Mouse (Mus musculus): ENCODE data around the gene Bcar3. TPM values are rescaled to one million over a fixed set of nuclear protein-coding genes. Genes with fewer than 3 reads are reported as not detected.
A peak's percentile ranks its signal among the peaks of the same experiment; 100 is the strongest.

Gene Bcar3
- total RNA-seq, 4 experiments from 2014 or later: 8.3 to 11.7 (median 10.1) TPM

DNA sequence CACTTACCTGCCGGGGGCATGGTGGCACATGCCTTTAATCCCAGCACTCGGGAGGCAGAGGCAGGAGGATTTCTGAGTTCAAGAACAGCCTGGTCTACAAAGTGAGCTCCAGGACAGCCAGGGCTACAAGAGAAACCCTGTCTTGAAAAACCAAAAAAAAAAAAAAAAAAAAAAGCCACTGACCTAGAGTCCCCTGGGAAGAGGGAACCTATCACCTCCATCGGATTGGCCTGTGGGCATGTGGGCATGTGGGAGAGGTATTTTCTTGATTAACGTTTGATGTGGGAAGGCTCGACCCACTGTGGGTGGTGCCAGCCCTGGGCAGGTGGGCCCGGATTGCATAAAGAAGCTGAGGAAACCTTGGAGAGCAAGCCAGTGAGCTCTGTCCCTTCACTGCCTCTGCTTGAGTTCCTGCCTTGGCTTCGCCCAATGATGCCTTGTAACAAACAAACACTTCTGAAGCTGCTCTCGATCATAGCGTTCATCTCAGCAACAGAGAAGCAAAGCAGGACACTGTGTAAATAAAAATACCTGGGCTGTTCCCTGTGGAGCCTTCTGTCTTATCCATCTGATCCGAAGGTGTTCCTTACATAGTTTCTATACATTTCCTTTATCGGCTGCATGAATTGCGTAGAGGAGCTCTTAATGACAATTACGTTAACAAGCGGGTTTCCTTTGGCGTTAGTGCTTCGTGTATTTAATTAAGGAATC, 124.8 kb downstream of the Bcar3 start:
- DNase-seq (ENCODE audit: low spot score in 2 of 2): no peak

DNA sequence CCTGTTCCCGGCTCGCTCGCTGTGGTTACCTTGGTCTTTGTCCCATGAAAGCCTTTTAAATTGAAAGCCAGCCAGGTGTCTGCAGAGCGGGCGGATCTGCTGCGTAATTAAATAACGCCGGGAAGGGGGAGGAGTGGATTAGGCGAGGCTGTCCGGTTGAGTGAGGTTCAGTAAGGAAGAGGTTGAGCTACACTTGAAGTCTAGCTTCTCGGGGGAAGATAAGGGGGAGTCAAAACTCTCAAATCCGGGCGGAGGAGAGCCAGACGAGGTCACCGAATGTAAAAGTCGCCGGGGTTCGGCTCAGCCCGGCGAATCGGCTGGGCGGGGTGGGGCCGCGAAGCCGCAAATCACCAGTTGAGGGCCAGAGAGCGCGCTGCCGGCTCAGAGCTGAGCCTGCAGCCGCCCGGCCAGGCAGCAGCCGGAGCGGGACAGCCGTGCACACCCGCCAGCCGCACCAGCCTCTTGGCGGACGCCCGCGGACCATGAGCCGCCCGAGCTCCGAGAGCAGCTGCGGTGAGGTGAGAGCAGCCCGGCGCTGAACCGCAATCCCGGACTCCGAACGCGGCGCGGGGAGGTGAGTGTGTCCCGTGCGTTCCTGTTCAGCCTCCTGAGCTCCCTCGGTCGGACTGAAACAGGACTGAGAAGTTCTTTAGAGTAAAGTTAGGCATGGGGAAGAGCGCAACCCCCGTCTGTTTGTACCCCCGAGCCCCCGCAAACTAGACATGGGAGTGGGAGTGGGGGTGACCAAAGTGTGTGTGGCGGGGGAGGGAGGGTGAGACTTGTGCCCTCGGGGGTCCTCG, 125.9 kb downstream of the Bcar3 start:
- DNase-seq (ENCODE audit: low spot score in 2 of 2): peak in 1 of 2 experiments; percentile 15

- peak; percentile 13 to 15 for DNase-seq (ENCODE audit: low spot score in 2 of 2)
Measured at GRCm38 (mm10) chr3:122420410-122420774, 126.5 kb downstream of the Bcar3 start.

DNA sequence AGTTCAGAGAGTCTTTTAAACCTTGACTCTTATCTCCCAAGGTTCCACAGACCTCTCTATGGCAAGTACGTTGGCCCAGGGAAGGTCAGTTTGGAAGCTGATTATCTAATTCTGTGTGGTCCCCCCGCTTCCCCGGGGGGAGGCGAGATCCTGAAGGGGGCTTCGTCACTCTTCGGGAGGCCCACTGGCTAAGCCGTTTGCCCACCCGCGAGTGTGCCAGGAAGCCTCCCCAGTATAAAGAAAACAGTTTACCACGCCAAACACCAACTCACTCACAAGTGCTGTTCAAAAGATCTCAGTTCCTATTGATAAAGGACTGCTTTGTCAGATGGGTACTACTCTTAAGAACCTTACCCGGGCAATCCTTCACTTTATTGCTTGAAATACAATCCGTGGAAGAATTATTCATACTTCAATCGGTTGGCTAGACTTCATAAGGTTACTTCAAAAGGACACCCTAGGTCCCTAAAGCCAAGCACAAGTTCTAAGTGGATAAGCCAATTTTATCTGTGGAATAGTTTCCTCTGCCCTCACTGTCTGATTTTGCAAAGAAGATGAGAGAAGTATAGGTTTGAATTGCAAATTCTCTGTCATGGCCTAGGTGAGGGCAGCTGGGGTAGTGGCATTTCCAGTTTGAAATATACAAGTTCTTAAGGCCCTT, 127.2 kb downstream of the Bcar3 start:
- no peak for DNase-seq (ENCODE audit: low spot score in 2 of 2)

GRCm38 (mm10) chr3:122421802-122422201, 127.9 kb downstream of the Bcar3 start:
- DNase-seq (ENCODE audit: low spot score in 2 of 2): no peak

GRCm38 (mm10) chr3:122422276-122422675, 128.3 kb downstream of the Bcar3 start:
- no peak for DNase-seq (ENCODE audit: low spot score in 2 of 2)

GRCm38 (mm10) chr3:122423643-122424042, 129.7 kb downstream of the Bcar3 start:
- no peak for DNase-seq (ENCODE audit: low spot score in 2 of 2)

DNA sequence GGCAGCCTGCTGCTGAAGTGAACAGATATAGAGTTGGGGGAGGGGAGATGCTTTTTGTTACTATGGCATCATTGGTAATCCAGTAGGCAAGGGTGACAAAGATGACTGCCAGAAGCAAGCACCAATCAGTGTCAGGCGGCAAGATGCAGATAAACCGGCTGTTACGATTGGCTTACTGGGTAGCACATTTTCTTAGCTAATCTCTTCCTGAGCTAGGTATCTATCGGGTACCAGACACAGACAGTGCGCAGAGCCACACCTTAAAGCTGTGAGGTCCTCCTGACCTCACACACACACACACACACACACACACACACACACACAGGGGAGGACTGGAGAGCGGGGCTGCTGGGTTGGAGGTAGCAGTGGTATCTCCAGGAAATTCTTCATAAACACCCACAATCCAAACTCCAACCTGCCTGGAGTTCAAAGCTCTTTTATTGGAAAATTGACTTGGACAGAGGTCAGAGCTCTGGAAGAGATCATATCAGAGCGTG, 134.4 kb downstream of the Bcar3 start:
- no peak for DNase-seq (ENCODE audit: low spot score in 2 of 2)

- no peak for DNase-seq (ENCODE audit: low spot score in 2 of 2)
Measured at GRCm38 (mm10) chr3:122430780-122431497, 137.0 kb downstream of the Bcar3 start.

DNA sequence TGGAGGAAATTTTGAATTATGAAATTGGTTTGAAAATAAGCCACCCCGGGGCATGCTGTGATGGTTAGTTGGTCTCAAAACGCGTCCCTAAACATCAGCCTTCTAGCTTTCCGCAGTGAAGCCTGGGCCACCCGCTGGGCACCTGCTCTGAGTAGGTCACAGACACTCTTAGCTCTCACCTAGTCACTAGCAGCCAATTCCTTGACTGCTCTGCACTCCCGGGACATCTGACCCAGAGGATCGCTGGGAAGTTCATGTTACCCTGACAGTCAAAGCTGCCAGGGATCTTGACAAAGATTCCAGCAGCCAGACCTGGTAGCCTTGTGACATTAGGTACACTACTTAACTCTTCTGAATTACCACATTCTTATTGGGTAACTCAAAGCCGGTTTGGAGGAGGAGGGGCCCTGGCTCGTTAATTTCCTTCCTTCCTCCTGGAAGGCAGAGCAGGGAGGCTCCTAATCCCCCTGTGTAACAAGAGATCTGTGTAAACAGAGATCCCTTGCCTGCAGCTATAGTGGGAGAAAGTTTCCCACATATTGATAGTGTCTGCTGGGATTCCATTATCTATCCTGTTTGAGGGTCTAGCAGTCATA, 139.0 kb downstream of the Bcar3 start:
- DNase-seq (ENCODE audit: low spot score in 2 of 2): no peak

DNA sequence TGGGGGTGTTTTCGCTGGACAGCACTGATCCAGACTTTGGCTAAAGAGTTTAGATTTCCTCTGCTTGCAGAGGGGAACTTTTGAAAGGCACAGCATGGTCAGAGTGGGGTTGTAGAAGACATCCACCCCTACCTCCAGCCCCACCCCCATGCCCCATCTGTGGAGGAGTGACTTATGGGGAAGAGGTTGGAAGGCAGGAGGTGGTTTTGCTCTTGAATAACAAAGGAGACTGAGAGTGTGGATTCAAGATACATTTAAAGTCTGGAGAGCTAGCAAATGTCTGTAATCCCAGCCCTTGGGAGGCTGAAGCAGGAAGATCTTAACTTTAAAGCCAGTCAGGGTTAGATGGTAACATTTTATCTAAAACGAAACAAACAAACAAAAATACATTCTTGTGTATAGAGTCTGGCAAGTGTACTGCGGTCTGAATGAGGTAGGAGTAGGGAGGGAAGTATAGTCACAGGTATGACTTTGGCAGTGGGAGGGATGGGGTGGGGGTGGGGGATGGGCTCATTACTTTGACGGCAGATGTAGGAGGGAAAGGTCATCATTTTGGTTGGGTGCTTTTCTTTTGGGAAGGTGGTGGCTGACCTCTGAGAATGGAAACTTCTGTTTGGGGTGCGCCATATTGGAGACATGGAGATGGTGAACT, 140.2 kb downstream of the Bcar3 start:
- no peak for DNase-seq (ENCODE audit: low spot score in 2 of 2)

DNA sequence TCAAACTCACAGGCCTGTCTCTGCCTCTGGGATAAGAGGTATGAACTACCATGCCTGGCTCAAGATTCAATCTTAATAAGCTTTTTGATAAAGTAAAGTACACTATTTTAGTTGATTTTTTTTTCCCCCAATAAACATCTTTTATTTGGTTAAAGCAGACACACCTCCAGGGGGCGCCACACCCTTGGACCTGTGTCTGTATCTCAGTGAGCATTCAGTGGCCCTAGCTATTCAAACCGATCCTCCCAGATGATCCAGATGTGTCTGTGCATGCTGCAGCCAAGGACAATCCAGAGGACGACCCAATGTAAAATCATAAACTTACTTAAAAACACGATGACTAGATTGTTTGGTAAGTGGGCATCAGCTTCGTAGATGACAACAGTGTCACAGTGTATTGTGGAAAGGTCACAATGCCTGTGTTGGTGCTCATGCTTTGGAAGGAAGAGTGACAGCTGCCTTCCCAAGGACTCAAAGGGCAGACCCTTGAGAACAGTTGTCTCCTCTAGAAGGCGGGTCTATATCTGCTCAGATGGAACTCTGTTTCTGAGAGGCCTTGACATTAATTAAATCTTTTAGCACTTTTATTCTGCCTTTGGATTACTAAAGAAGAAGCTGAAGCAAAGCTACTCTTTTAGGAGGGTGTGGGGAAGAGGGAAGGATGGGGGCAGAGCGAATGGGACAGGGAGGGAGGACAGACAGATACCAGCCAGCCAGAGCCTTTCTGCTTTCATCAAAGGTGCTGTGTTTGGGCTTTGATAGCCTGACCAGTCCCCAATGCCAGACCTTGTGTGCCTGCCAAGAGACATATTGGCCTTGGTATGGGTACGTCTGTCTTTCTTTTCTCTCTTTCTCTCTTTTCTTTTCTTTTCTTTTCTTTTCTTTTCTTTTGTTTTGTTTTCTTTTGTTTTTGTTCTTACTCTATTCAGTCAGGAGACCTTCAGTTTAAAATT, 141.3 kb downstream of the Bcar3 start:
- DNase-seq (ENCODE audit: low spot score in 2 of 2): no peak

- DNase-seq (ENCODE audit: low spot score in 2 of 2): no peak
Measured at GRCm38 (mm10) chr3:122438143-122438825, 144.3 kb downstream of the Bcar3 start.

GRCm38 (mm10) chr3:122445696-122446095, 151.8 kb downstream of the Bcar3 start:
- DNase-seq (ENCODE audit: low spot score in 2 of 2): no peak

- DNase-seq (ENCODE audit: low spot score in 2 of 2): no peak
Measured at GRCm38 (mm10) chr3:122446678-122447077, 152.7 kb downstream of the Bcar3 start.

DNA sequence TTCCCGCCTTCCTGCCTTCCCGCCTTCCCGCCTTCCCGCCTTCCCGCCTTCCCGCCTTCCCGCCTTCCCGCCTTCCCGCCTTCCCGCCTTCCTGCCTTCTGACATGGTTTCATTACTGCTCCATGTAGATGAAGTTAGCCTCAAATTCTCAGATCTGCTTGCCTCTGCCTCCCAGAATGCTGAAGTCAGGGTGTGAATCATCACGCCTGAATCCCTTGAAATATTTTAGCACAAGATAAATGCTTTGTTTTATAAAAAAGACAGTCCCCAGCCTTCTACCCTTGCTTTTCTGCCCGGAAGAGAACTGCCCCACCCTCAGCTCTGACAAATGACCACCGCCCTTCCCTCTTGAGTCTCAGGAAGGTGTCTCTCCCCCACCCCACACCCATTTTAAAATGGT, 154.3 kb downstream of the Bcar3 start:
- no peak for DNase-seq (ENCODE audit: low spot score in 2 of 2)

DNA sequence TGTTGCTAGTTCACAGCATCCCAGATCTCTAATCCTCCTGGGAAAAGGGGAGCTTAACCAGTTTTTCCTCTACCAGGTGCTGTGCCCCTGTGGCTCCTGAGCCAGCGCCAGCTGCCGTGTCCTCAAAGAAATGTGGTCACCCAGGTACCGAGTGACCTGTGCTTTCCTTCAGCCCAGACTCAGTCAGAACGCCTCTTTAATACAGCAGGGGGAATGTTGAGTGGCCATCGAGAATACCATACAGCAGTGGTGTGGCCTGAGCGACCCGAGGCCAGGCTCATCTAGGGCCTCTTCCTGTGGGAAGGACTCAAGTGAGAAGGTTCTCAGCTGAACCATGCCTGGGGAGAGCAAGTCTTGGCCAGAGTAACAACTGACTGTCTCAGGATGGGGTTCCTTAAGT, 156.1 kb downstream of the Bcar3 start:
- no peak for DNase-seq (ENCODE audit: low spot score in 2 of 2)

- DNase-seq (ENCODE audit: low spot score in 2 of 2): no peak
Measured at GRCm38 (mm10) chr3:122453875-122454274, 159.9 kb downstream of the Bcar3 start.

GRCm38 (mm10) chr3:122456156-122456555, 162.2 kb downstream of the Bcar3 start:
- no peak for DNase-seq (ENCODE audit: low spot score in 2 of 2)

All from layer of hippocampus, adult 8-10 months (tissue).